Mouse (Mus musculus) midbrain, postnatal 0 days (tissue): ENCODE results near the gene Dcdc2c. TPM values are rescaled to one million over a fixed set of nuclear protein-coding genes. Genes with fewer than 3 reads are reported as not detected.
A peak's percentile ranks its signal among the peaks of the same experiment; 100 is the strongest.

Experiments used
- ATAC-seq: fragments of 200-750 bp; cut with Nextera tagmentation; 2 replicates; pipeline ENCODE4 v1.8.0; 2017; ENCODE audit warnings: moderate number of reproducible peaks, mild to moderate bottlenecking, moderate TSS enrichment, moderate library complexity; ENCODE audit not compliant: low FRiP score
- DNase-seq: peaks from one replicate; pipeline ENCODE4 v3.0.0-alpha.2; 2015; ENCODE audit warnings: low spot score
- H3K27ac ChIP-seq: fragments of 300-500 bp; sonication (generic); 2 replicates; pipeline ENCODE4 v1.5.1; 2014; ENCODE audit warnings: low read depth, mild to moderate bottlenecking, low read length, mixed read lengths
- H3K27me3 ChIP-seq: fragments of 300-500 bp; sonication (generic); 2 replicates; pipeline ENCODE4 v1.6.1; 2014; ENCODE audit warnings: low read length, control low read depth, mixed read lengths; ENCODE audit not compliant: insufficient read depth
- H3K36me3 ChIP-seq: fragments of 300-500 bp; sonication (generic); 2 replicates; pipeline ENCODE4 v1.6.1; 2014; ENCODE audit warnings: low read length, control low read depth, mixed read lengths; ENCODE audit not compliant: insufficient read depth
- H3K4me1 ChIP-seq: fragments of 300-500 bp; sonication (generic); 2 replicates; pipeline ENCODE4 v1.6.1; 2014; ENCODE audit warnings: mild to moderate bottlenecking, control low read depth, antibody characterized with exemption, low read length, mixed read lengths; ENCODE audit not compliant: insufficient read depth
- H3K4me2 ChIP-seq: fragments of 300-500 bp; sonication (generic); 2 replicates; pipeline ENCODE4 v1.6.1; 2014; ENCODE audit warnings: low read depth, mild to moderate bottlenecking, low read length, mixed read lengths; ENCODE audit not compliant: poor library complexity, severe bottlenecking
- H3K4me3 ChIP-seq: fragments of 300-500 bp; sonication (generic); 2 replicates; pipeline ENCODE4 v1.5.1; 2014; ENCODE audit warnings: low read depth, mild to moderate bottlenecking, low read length, moderate library complexity
- H3K9ac ChIP-seq: fragments of 300-500 bp; sonication (generic); replicated peaks from 2 replicates; pipeline ENCODE4 v1.6.1; 2014; ENCODE audit warnings: mild to moderate bottlenecking, low read length, moderate library complexity, mixed read lengths; ENCODE audit not compliant: poor library complexity, severe bottlenecking
- H3K9me3 ChIP-seq: fragments of 300-500 bp; sonication (generic); 2 replicates; pipeline ENCODE4 v1.6.1; 2016; ENCODE audit warnings: low read length, control low read depth
- CTCF ChIP-seq: IDR thresholded peaks from 2 replicates; pipeline ENCODE4 v1.5.1; 2016; ENCODE audit warnings: antibody characterized with exemption, mild to moderate bottlenecking
- WGBS: fragments of 180-500 bp; shearing (Covaris S2); extraction: QIAGEN DNeasy Blood & Tissue Kit; methylation state at CpG from one replicate; pipeline ENCODE4 v1.1.7; 2014; 5-methylcytosine and 5-hydroxymethylcytosine counted together
- polyA plus RNA-seq: library from polyadenylated mRNA; unstranded; fragments of >200 nt; fragmentation: Nextera tagmentation; extraction: Ambion mirVana; gene quantifications from 2 replicates; pipeline ENCODE4 v1.2.1, GENCODE M21; 2015
- total RNA-seq: library from RNA; depleted of rRNA; stranded (reverse); fragments of >200 nt; gene quantifications from 2 replicates; pipeline ENCODE4 v1.2.3, GENCODE M21; 2014

The Dcdc2c gene
- total and polyA plus RNA-seq, 2 experiments from 2014 or later: 0.56 TPM; not detected in 1

DNA sequence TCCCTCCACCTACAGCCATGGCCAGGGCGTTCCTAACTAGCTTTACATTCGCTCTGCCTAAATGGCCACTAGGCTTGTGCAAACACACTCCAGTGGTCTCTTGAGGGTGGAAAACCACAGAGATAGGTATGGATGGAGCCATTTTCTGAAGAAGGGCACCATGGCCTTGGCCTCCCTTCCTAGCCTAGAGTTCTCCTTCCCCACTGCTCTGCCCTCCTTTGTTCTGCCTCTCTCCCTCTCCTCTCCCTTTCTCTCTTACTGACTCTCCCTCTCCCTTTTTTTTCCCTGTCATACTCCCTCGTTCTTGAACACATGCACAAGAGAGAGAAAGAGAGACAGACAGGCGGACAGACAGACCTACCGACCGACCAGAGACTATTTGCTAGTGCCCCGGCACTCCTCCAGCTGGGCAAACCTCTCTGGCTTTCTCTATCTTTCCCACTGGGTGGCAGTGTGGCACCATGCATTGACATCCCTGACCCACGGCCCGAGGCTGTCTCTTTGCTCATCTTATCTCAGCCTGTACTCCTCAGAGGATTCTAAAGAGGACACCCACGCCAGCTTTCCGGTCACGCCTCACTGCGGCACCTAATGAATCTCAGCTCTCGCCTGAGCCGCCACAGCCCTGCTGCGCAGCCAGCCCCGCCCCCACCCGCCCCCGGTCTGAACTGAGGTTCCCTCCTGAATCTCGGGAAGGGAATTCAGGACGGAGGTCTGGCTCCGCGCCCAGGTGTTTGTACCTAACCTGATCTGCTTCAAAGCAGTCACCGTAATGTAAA is 37.1 kb upstream of the Dcdc2c start:
- H3K4me2 ChIP-seq: peak overlapping the region; percentile 59
- ATAC-seq (peak; percentile 92), DNase-seq (peak; percentile 95)
- no peaks in the 10 kb centered on the region for H3K9me3 ChIP-seq
- peak; percentile 94 for TF ChIP-seq CTCF
- H3K4me1 ChIP-seq: peaks cover 11% of the 10 kb centered on the region
- peak overlapping the region; percentile 54 for H3K9ac ChIP-seq
- H3K4me3 ChIP-seq: peak overlapping the region; percentile 22
- peak overlapping the region; percentile 69 for H3K27ac ChIP-seq
- WGBS: 8% methylated on average over 23 of the region's 24 CpGs
- no peaks in the 10 kb centered on the region for H3K27me3 ChIP-seq
- no peaks in the 10 kb centered on the region for H3K36me3 ChIP-seq

GRCm38 (mm10) chr12:28587949-28588348 is 35.8 kb upstream of the Dcdc2c start:
- Histone ChIP-seq H3K4me3 (no peak overlapping the region), H3K36me3 (no peaks in the 10 kb centered on the region), H3K27ac (peak overlapping the region; percentile 69), H3K9me3 (no peaks in the 10 kb centered on the region), H3K27me3 (no peaks in the 10 kb centered on the region), H3K9ac (no peak overlapping the region), H3K4me1 (peaks cover 11% of the 10 kb centered on the region), H3K4me2 (no peak overlapping the region)
- WGBS: 30% methylated on average over 6 of the region's 6 CpGs
- ATAC-seq: no peak
- DNase-seq: peak; percentile 66
- TF ChIP-seq CTCF: no peak

DNA sequence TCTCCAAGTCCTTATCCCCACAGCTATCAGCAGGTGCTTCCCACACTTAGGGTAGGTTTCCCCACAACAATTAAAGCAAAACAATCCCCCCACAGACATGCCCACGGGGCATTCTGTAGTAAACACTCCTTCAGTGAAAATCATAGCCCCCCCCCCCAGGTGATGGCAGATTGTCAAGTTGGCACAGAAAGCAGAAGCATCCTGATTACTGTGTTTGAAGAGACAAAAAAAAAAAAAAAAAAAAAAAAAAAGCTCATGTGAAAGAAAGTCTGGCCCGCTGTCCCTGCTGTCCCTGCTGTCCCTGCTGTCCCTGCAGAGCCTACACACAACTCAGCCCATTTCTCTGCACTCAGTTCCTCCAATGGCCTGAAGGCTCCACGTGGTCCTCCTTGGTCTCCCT is 31.8 kb upstream of the Dcdc2c start:
- Histone ChIP-seq H3K4me2 (no peak overlapping the region), H3K9ac (no peak overlapping the region), H3K27me3 (no peaks in the 10 kb centered on the region), H3K4me1 (0 out of 2 replicates have a peak, but pooled peaks cover 4% of the 10 kb centered on the region), H3K9me3 (no peaks in the 10 kb centered on the region), H3K36me3 (no peaks in the 10 kb centered on the region), H3K27ac (no peak overlapping the region), H3K4me3 (no peak overlapping the region)
- ATAC-seq (no peak), DNase-seq (no peak)
- TF ChIP-seq CTCF: no peak
- 62% methylated on average over 3 of the region's 3 CpGs for WGBS

GRCm38 (mm10) chr12:28582423-28582822 is 30.2 kb upstream of the Dcdc2c start, which contains the start of gene Allc:
Allc (minus strand) TSS chr12:28582523.
- DNase-seq (no peak), ATAC-seq (no peak)
- no peak within 1 kb of the TSS for H3K27ac ChIP-seq
- H3K27me3 ChIP-seq: no peaks in the 10 kb centered on the region
- no peak within 1 kb of the TSS for H3K4me3 ChIP-seq
- H3K4me1 ChIP-seq: no peaks in the 10 kb centered on the region
- no peak within 1 kb of the TSS for H3K9ac ChIP-seq
- no peak within 1 kb of the TSS for H3K4me2 ChIP-seq
- no peaks in the 10 kb centered on the region for H3K36me3 ChIP-seq
- no peak for TF ChIP-seq CTCF
- 86% methylated on average over 8 of the region's 8 CpGs for WGBS
- no peaks in the 10 kb centered on the region for H3K9me3 ChIP-seq

- Histone ChIP-seq H3K9ac (no peak overlapping the region), H3K27ac (no peak overlapping the region), H3K27me3 (no peaks in the 10 kb centered on the region), H3K36me3 (no peaks in the 10 kb centered on the region), H3K4me3 (no peak overlapping the region), H3K9me3 (no peaks in the 10 kb centered on the region), H3K4me1 (no peaks in the 10 kb centered on the region), H3K4me2 (no peak overlapping the region)
- 31% methylated on average over 4 of the region's 4 CpGs for WGBS
- no peak for ATAC-seq
- peak; percentile 33 for DNase-seq
- peak; percentile 67 for TF ChIP-seq CTCF
Measured at GRCm38 (mm10) chr12:28579132-28579531, 26.9 kb upstream of the Dcdc2c start.

GRCm38 (mm10) chr12:28578147-28578546 is 25.9 kb upstream of the Dcdc2c start:
- WGBS: 87% methylated on average over 3 of the region's 3 CpGs
- Histone ChIP-seq H3K4me3 (no peak overlapping the region), H3K4me1 (no peaks in the 10 kb centered on the region), H3K27me3 (no peaks in the 10 kb centered on the region), H3K36me3 (no peaks in the 10 kb centered on the region), H3K9ac (no peak overlapping the region), H3K4me2 (no peak overlapping the region), H3K9me3 (no peaks in the 10 kb centered on the region), H3K27ac (no peak overlapping the region)
- ATAC-seq (no peak), DNase-seq (peak; percentile 37)
- no peak for TF ChIP-seq CTCF
